Mouse (Mus musculus) brain, embryonic 14.5 days (tissue): ENCODE data around the gene Myl6.

Experiments
- CTCF ChIP-seq: fragments of 200-500 bp; IDR thresholded peaks from 2 replicates; pipeline ENCODE4 v1.5.1; 2012; ENCODE audit warnings: inconsistent platforms, mild to moderate bottlenecking, moderate library complexity, borderline replicate concordance; ENCODE audit not compliant: insufficient read depth, insufficient read length; ENCODE audit errors: extremely low read depth
- POLR2A ChIP-seq: fragments of 200-500 bp; IDR thresholded peaks from 2 replicates; pipeline ENCODE4 v1.6.1; 2012; ENCODE audit warnings: mild to moderate bottlenecking, inconsistent platforms, borderline replicate concordance; ENCODE audit not compliant: poor library complexity, insufficient read depth, insufficient read length, severe bottlenecking; ENCODE audit errors: extremely low read depth

DNA sequence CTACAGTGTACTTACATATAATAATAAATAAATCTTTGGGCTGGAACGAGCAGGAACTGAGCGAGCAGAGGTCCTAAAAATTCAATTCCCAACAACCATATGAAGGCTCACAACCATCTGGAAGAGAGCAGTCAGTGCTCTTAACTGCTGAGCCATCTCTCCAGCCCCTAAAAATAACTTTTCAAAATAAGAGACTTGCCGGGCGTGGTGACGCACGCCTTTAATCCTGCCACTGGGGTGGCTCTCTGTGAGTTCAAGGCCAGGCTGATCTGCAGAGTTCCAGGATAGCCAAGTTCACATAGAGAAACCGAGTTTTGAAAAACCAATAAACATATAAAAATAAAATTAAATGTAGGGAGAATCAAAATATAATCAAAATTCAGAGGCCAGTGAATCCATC, 7.6 kb downstream of the Myl6 start:
- no peak for TF ChIP-seq CTCF
- no peak for TF ChIP-seq POLR2A
